Mouse (Mus musculus): ENCODE results near the gene Fhit. TPM values are rescaled to one million over a fixed set of nuclear protein-coding genes. Genes with fewer than 3 reads are reported as not detected.
"Not testable (repeated sequence)": the region's sequence is repeated elsewhere in the genome, so short reads cannot be mapped to it uniquely, and the experiment has no call there.

The Fhit gene
- polyA plus RNA-seq, 1 experiment from 2014 or later = 7.9 TPM

- no peaks in the 10 kb centered on the region for H3K4me1 ChIP-seq (replicated peaks)
- no peaks in the 10 kb centered on the region for H3K9me3 ChIP-seq
- H3K4me3 ChIP-seq = no peak overlapping the region
- no peak overlapping the region for H3K4me2 ChIP-seq
- 36% methylated on average over 2 of the region's 2 CpGs for WGBS
- H3K9ac ChIP-seq = no peak overlapping the region
- no peak for ATAC-seq (ENCODE audit: low read depth)
- no peak overlapping the region for H3K27ac ChIP-seq (replicated peaks)
- H3K36me3 ChIP-seq = no peaks in the 10 kb centered on the region
- no peaks in the 10 kb centered on the region for H3K27me3 ChIP-seq
These were observed 1201.4 kb downstream of the Fhit start for GRCm38 (mm10) chr14:9960396-9960795.

DNA sequence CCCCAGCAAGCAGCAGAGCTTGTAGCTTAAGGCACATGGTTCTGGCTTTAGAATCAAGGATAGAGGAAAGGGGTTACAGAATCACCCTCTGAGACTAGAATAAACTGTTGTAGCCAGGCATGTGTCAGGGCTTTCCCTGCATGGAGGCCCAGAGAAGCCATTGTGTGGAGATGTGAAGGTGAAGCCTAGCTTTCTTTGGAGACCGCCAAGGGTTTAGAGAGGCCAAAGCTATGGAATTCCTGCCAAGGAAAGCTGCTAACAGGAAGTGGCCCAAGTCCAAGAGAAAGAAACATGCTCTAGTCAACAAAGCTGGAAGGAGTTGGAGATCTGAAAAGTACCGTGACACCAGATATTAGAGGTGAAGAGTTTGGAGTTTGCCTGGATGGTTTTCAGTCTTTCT lies 1262.3 kb downstream of the Fhit start:
- no peak overlapping the region for H3K9ac ChIP-seq
- H3K4me1 ChIP-seq (replicated peaks) = no peaks in the 10 kb centered on the region
- H3K9me3 ChIP-seq = no peaks in the 10 kb centered on the region
- no peaks in the 10 kb centered on the region for H3K27me3 ChIP-seq
- no peak overlapping the region for H3K4me3 ChIP-seq
- 91% methylated on average over 2 of the region's 2 CpGs for WGBS
- no peak overlapping the region for H3K27ac ChIP-seq (replicated peaks)
- no peak overlapping the region for H3K4me2 ChIP-seq
- H3K36me3 ChIP-seq = no peaks in the 10 kb centered on the region
- no peak for ATAC-seq (ENCODE audit: low read depth)

DNA sequence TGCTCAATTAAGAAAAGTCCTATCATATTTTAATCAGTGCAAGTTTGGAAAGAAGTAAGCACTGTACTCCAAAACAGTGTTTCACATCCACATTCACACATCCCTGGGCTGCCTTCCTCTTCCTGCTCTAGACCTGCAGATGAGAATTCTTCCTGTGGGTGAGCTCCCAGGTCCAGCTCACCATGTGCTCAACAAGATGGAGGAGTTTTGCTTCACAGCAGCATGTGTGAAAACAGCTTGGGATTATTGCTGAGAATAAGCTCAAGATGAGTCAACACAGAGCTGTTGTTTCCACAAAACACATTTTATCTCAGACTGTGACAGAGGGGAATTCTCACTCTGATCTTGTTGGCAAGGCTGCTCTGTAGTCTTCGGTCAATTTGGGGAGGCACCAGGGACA lies 1265.3 kb downstream of the Fhit start:
- Histone ChIP-seq H3K4me2 (no peak overlapping the region), H3K9ac (no peak overlapping the region), H3K9me3 (no peaks in the 10 kb centered on the region), H3K4me1 (replicated peaks) (no peaks in the 10 kb centered on the region), H3K27ac (replicated peaks) (no peak overlapping the region), H3K36me3 (no peaks in the 10 kb centered on the region), H3K4me3 (no peak overlapping the region), H3K27me3 (no peaks in the 10 kb centered on the region)
- WGBS = 92% methylated on average over 1 of the region's 1 CpGs
- no peak for ATAC-seq (ENCODE audit: low read depth)

DNA sequence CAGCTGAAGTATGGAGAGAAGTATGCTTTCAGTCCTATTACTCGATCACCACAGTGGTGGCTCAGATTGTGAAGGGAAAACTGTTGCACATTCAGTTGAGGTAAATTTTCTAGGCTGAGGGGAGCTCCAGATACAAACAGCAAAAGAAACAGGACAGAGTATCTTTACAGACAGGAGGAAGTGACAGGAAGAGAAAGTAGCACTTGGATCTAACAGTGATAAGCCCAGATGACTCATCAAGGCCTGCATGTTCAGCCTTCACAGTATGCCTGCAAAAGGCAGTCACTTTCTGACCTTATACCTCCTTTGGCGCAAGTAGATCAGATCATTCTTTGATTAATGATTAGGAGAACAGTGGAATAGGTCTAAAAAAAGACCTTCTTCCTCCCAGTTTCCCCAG lies 1309.8 kb downstream of the Fhit start:
- no peaks in the 10 kb centered on the region for H3K9me3 ChIP-seq
- no peaks in the 10 kb centered on the region for H3K36me3 ChIP-seq
- ATAC-seq (ENCODE audit: low read depth) = no peak

GRCm38 (mm10) chr14:9832290-9832689 lies 1329.5 kb downstream of the Fhit start:
- Histone ChIP-seq H3K27me3 (no peaks in the 10 kb centered on the region), H3K4me1 (replicated peaks) (no peaks in the 10 kb centered on the region), H3K4me2 (no peak overlapping the region), H3K9me3 (no peaks in the 10 kb centered on the region), H3K36me3 (no peaks in the 10 kb centered on the region), H3K4me3 (no peak overlapping the region), H3K9ac (no peak overlapping the region), H3K27ac (replicated peaks) (no peak overlapping the region)
- no peak for ATAC-seq (ENCODE audit: low read depth)

More for the DNA sequence above, 1309.8 kb downstream of the Fhit start:
- Histone ChIP-seq H3K9ac (no peak overlapping the region), H3K4me2 (no peak overlapping the region), H3K4me3 (no peak overlapping the region), H3K4me1 (replicated peaks) (no peaks in the 10 kb centered on the region), H3K27me3 (no peaks in the 10 kb centered on the region), H3K27ac (replicated peaks) (no peak overlapping the region)
- 84% methylated on average over 2 of the region's 2 CpGs for WGBS

- not testable (repeated sequence) for H3K4me3 ChIP-seq; H3K27ac ChIP-seq (replicated peaks); H3K9ac ChIP-seq; H3K4me2 ChIP-seq; H3K27me3 ChIP-seq; ATAC-seq (ENCODE audit: low read depth); H3K4me1 ChIP-seq (replicated peaks); H3K9me3 ChIP-seq; H3K36me3 ChIP-seq
- whole genome bisulfite sequencing = 83% methylated on average over 8 of the region's 8 CpGs
These were observed 1333.1 kb downstream of the Fhit start for GRCm38 (mm10) chr14:9828699-9829240.

- WGBS = 90% methylated on average over 4 of the region's 4 CpGs
These were observed 1345.9 kb downstream of the Fhit start for GRCm38 (mm10) chr14:9815963-9816362.

DNA sequence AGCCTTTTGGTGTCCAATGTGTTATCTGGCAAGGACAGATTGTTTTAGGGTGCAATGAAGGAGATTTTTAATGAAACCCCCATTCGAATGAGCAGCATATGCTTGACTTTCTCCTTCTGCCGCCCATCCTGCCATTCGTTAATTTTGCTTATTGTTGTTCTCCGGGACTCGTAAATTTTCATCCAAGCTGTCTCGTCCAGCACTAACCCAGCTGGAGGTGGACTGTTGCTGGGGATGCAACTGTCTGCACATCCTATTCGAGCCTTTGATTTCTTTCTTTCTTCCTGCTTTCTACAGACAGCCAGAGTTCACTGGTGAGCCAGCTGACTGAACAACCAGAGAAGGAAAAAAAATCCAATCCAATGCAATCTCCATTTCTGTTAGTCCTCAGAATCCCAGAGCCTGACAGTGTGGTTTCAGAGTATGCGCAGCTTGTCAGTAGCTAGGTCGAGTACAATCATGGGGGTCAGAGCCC lies 1350.0 kb downstream of the Fhit start:
- Histone ChIP-seq H3K36me3 (no peaks in the 10 kb centered on the region), H3K4me3 (no peak overlapping the region; the same call in 1 of the 2 replicates), H3K4me2 (peak overlapping the region; percentile 42), H3K27ac (replicated peaks) (no peak overlapping the region; the same call in 1 of the 2 replicates), H3K27me3 (no peaks in the 10 kb centered on the region), H3K4me1 (replicated peaks) (peaks cover 18% of the 10 kb centered on the region), H3K9ac (peak overlapping the region; percentile 18; the same call in 1 of the 2 replicates), H3K9me3 (no peaks in the 10 kb centered on the region)
- 26% methylated on average over 9 of the region's 9 CpGs for WGBS
- ATAC-seq (ENCODE audit: low read depth) = peak; percentile 82

More at GRCm38 (mm10) chr14:9815963-9816362, 1345.9 kb downstream of the Fhit start:
- no peaks in the 10 kb centered on the region for H3K27me3 ChIP-seq
- no peak overlapping the region for H3K9ac ChIP-seq
- no peak overlapping the region for H3K4me2 ChIP-seq
- H3K4me1 ChIP-seq (replicated peaks) = peaks cover 16% of the 10 kb centered on the region
- no peaks in the 10 kb centered on the region for H3K9me3 ChIP-seq
- no peak overlapping the region for H3K4me3 ChIP-seq
- no peak for ATAC-seq (ENCODE audit: low read depth)
- H3K27ac ChIP-seq (replicated peaks) = no peak overlapping the region
- H3K36me3 ChIP-seq = no peaks in the 10 kb centered on the region

DNA sequence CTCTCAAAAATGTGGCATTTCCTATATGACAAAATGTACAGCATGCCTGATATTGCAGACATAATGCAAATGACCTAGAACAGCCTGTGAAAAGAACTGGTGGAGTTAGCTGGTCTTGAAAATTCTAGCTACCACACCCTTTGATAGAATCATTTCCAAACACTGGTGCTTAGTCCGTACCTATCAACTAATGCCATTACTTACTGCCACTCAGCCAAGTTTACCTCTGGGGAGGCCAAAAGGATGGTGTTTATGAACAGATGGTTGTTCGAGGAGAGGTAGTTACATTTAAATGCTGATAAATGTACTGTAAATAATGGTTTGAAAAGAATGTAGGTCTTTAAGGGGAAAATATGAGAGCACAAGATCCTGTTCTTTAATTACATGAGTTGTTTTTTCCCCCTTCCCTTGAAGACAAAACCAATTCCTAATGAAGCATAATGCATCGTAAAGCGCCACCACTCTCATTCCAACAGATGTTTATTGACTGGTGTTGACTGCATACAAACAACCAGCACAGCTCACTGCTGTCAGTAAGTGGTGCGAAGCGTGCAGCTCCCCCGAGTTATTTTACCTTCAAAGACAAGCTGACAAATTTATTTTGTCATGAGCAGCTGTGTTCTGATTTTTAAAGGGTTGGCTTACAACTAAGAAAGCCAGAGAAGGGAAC lies 1350.5 kb downstream of the Fhit start:
- H3K4me2 ChIP-seq = peak overlapping the region; percentile 42
- H3K27ac ChIP-seq (replicated peaks) = no peak overlapping the region; the same call in 1 of the 2 replicates
- H3K9ac ChIP-seq = 0 out of 2 replicates have a peak overlapping the region, but pooled peaks have one; percentile 18
- H3K4me1 ChIP-seq (replicated peaks) = peaks cover 18% of the 10 kb centered on the region
- peak; percentile 87 for ATAC-seq (ENCODE audit: low read depth)
- H3K27me3 ChIP-seq = no peaks in the 10 kb centered on the region
- no peaks in the 10 kb centered on the region for H3K36me3 ChIP-seq
- H3K4me3 ChIP-seq = no peak overlapping the region; the same call in 1 of the 2 replicates
- H3K9me3 ChIP-seq = no peaks in the 10 kb centered on the region
- 19% methylated on average over 7 of the region's 7 CpGs for WGBS

GRCm38 (mm10) chr14:9793403-9793802 lies 1368.4 kb downstream of the Fhit start:
- Histone ChIP-seq H3K27ac (replicated peaks) (no peak overlapping the region), H3K9me3 (no peaks in the 10 kb centered on the region), H3K4me2 (no peak overlapping the region), H3K4me1 (replicated peaks) (0 out of 2 replicates have a peak, but pooled peaks cover 6% of the 10 kb centered on the region), H3K27me3 (no peaks in the 10 kb centered on the region), H3K36me3 (no peaks in the 10 kb centered on the region), H3K9ac (no peak overlapping the region), H3K4me3 (no peak overlapping the region)
- ATAC-seq (ENCODE audit: low read depth) = no peak

GRCm38 (mm10) chr14:9788402-9788950 lies 1373.4 kb downstream of the Fhit start:
- no peak; the same call in 1 of the 2 replicates for ATAC-seq (ENCODE audit: low read depth)
- 36% methylated on average over 3 of the region's 3 CpGs for WGBS
- Histone ChIP-seq H3K4me3 (no peak overlapping the region), H3K9me3 (no peaks in the 10 kb centered on the region), H3K27ac (replicated peaks) (no peak overlapping the region), H3K9ac (no peak overlapping the region), H3K36me3 (no peaks in the 10 kb centered on the region), H3K4me1 (replicated peaks) (0 out of 2 replicates have a peak, but pooled peaks cover 15% of the 10 kb centered on the region), H3K27me3 (no peaks in the 10 kb centered on the region), H3K4me2 (no peak overlapping the region)

GRCm38 (mm10) chr14:9787389-9787788 lies 1374.4 kb downstream of the Fhit start:
- 73% methylated on average over 1 of the region's 1 CpGs for WGBS
- no peak for ATAC-seq (ENCODE audit: low read depth)
- no peaks in the 10 kb centered on the region for H3K27me3 ChIP-seq
- no peak overlapping the region for H3K27ac ChIP-seq (replicated peaks)
- no peak overlapping the region for H3K4me3 ChIP-seq
- H3K36me3 ChIP-seq = no peaks in the 10 kb centered on the region
- no peak overlapping the region for H3K4me2 ChIP-seq
- no peaks in the 10 kb centered on the region for H3K9me3 ChIP-seq
- no peak overlapping the region for H3K9ac ChIP-seq
- 0 out of 2 replicates have a peak, but pooled peaks cover 15% of the 10 kb centered on the region for H3K4me1 ChIP-seq (replicated peaks)

All from neural tube, embryonic 13.5 days (tissue).